Mouse (Mus musculus) heart, postnatal 0 days (tissue): ENCODE data around the gene Snx21. TPM values are rescaled to one million over a fixed set of nuclear protein-coding genes. Genes with fewer than 3 reads are reported as not detected.

Experiments used
- ATAC-seq: fragments of 200-750 bp; cut with Nextera tagmentation; 2 replicates; pipeline ENCODE4 v1.8.0; 2017; ENCODE audit warnings: low read depth, moderate number of reproducible peaks, moderate library complexity; ENCODE audit not compliant: insufficient read depth
- DNase-seq: peaks from one replicate; pipeline ENCODE4 v3.0.0-alpha.2; 2016; ENCODE audit warnings: low spot score
- H3K27ac ChIP-seq: fragments of 300-500 bp; sonication (generic); 2 replicates; pipeline ENCODE4 v1.5.1; 2014; ENCODE audit warnings: low read depth, mild to moderate bottlenecking
- H3K27me3 ChIP-seq: fragments of 300-500 bp; sonication (generic); 2 replicates; pipeline ENCODE4 v1.6.1; 2014; ENCODE audit warnings: low read length, mixed read lengths; ENCODE audit not compliant: control insufficient read depth, insufficient read depth
- H3K36me3 ChIP-seq: fragments of 300-500 bp; sonication (generic); replicated peaks from 2 replicates; pipeline ENCODE4 v1.6.1; 2014; ENCODE audit warnings: low read length, mixed read lengths; ENCODE audit not compliant: control insufficient read depth, insufficient read depth
- H3K4me1 ChIP-seq: fragments of 300-500 bp; sonication (generic); 2 replicates; pipeline ENCODE4 v1.6.1; 2014; ENCODE audit warnings: antibody characterized with exemption; ENCODE audit not compliant: control insufficient read depth, insufficient read depth
- H3K4me2 ChIP-seq: fragments of 300-500 bp; sonication (generic); 2 replicates; pipeline ENCODE4 v1.6.1; 2014; ENCODE audit warnings: low read depth, mild to moderate bottlenecking, low read length, moderate library complexity
- H3K4me3 ChIP-seq: fragments of 300-500 bp; sonication (generic); 2 replicates; pipeline ENCODE4 v1.5.1; 2014; ENCODE audit warnings: low read depth, low read length
- H3K9ac ChIP-seq: fragments of 300-500 bp; sonication (generic); replicated peaks from 2 replicates; pipeline ENCODE4 v1.6.1; 2014; ENCODE audit warnings: low read depth, low read length, mixed read lengths
- H3K9me3 ChIP-seq: fragments of 300-500 bp; sonication (generic); replicated peaks from 2 replicates; pipeline ENCODE4 v1.6.1; 2016; ENCODE audit warnings: low read length; ENCODE audit not compliant: control insufficient read depth
- CTCF ChIP-seq: IDR thresholded peaks from 2 replicates; pipeline ENCODE4 v1.5.1; 2016; ENCODE audit warnings: antibody characterized with exemption, control low read depth, low read depth
- EP300 ChIP-seq: IDR thresholded peaks from 2 replicates; pipeline ENCODE4 v1.6.1; 2016; ENCODE audit warnings: antibody characterized with exemption, low read depth
- WGBS: fragments of 180-500 bp; shearing (Covaris S2); extraction: QIAGEN DNeasy Blood & Tissue Kit; methylation state at CpG from one replicate; pipeline ENCODE4 v1.1.7; 2014; 5-methylcytosine and 5-hydroxymethylcytosine counted together
- polyA plus RNA-seq: library from polyadenylated mRNA; unstranded; fragments of >200 nt; fragmentation: Nextera tagmentation; extraction: Ambion mirVana; gene quantifications from 2 replicates; pipeline ENCODE4 v1.2.1, GENCODE M21; 2015
- total RNA-seq: library from RNA; depleted of rRNA; stranded (reverse); fragments of >200 nt; gene quantifications from 2 replicates; pipeline ENCODE4 v1.2.3, GENCODE M21; 2014; ENCODE audit warnings: low replicate concordance

Snx21 gene
- total and polyA plus RNA-seq, 2 experiments from 2014 or later = 29.8 to 46.4 TPM

DNA sequence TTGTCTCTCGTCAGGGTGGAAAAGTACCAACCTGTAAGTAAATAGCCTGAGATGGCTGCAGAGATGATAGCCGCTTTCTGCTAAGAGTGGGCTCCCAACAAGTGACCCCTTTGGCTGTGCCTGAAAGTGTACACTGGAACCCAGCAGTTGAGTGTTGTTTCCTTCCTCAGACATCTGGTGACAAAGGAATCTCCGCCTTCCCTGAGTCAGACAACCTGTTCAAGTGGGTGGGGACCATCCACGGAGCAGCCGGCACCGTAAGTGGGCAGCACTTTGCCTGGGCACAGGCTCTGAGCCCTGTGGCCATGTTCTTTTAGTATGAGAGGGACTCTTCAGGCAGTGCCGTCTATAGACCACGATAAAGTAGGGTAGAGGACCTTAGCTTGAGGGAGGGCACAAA lies 14.5 kb upstream of the Snx21 start:
- H3K9ac ChIP-seq = peak overlapping the region; percentile 35; the same call in 1 of the 2 replicates

GRCm38 (mm10) chr2:164773229-164773988 lies 12.2 kb upstream of the Snx21 start:
- H3K9me3 ChIP-seq = no peaks in the 10 kb centered on the region
- no peaks in the 10 kb centered on the region for H3K27me3 ChIP-seq
- H3K36me3 ChIP-seq = peaks cover 6% of the 10 kb centered on the region
- no peak overlapping the region for H3K4me3 ChIP-seq
- DNase-seq (no peak), ATAC-seq (no peak)
- no peak overlapping the region for H3K9ac ChIP-seq
- TF ChIP-seq EP300 (no peak), CTCF (no peak)
- no peak overlapping the region for H3K4me2 ChIP-seq
- no peak overlapping the region for H3K27ac ChIP-seq
- peaks cover 20% of the 10 kb centered on the region; the same call in 1 of the 2 replicates for H3K4me1 ChIP-seq
- WGBS = 75% methylated on average over 14 of the region's 14 CpGs

More for the DNA sequence above, 14.5 kb upstream of the Snx21 start:
- ATAC-seq = no peak
- peak overlapping the region; percentile 68 for H3K4me3 ChIP-seq
- no peaks in the 10 kb centered on the region for H3K9me3 ChIP-seq
- TF ChIP-seq CTCF (no peak), EP300 (no peak)
- 51% methylated on average over 8 of the region's 8 CpGs for WGBS
- peak overlapping the region; percentile 86 for H3K4me2 ChIP-seq
- DNase-seq = no peak
- peaks cover 27% of the 10 kb centered on the region for H3K36me3 ChIP-seq
- peaks cover 20% of the 10 kb centered on the region; the same call in 1 of the 2 replicates for H3K4me1 ChIP-seq
- H3K27me3 ChIP-seq = no peaks in the 10 kb centered on the region
- no peak overlapping the region for H3K27ac ChIP-seq

DNA sequence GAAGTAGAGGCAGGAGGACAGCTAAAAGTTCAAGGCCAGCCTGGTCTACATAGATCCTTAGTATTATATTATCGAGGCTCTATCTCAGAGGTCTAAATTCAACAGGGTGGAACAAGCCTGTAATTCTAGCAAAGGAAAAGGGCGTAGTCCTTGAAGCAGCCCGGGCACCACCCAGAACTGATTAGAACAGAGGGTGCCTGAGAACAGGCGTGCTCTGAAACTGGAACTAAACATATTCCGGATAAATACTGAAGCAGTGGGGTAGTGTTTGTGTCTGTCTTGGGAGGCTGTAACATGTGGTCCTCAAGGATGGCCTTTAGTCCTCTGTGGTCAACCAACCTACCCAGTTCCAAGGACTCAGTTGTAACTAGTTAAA lies 11.6 kb upstream of the Snx21 start:
- Histone ChIP-seq H3K9ac (no peak overlapping the region), H3K27ac (no peak overlapping the region), H3K4me2 (no peak overlapping the region), H3K36me3 (peaks cover 5% of the 10 kb centered on the region; the same call in 1 of the 2 replicates), H3K4me3 (no peak overlapping the region), H3K4me1 (peaks cover 20% of the 10 kb centered on the region; the same call in 1 of the 2 replicates), H3K27me3 (no peaks in the 10 kb centered on the region), H3K9me3 (no peaks in the 10 kb centered on the region)
- no peak for TF ChIP-seq EP300
- no peak for TF ChIP-seq CTCF
- DNase-seq (no peak), ATAC-seq (no peak)
- 65% methylated on average over 5 of the region's 5 CpGs for WGBS

GRCm38 (mm10) chr2:164776130-164776529 lies 9.5 kb upstream of the Snx21 start:
- H3K27me3 ChIP-seq = no peaks in the 10 kb centered on the region
- ATAC-seq (no peak), DNase-seq (no peak)
- 72% methylated on average over 6 of the region's 6 CpGs for WGBS
- H3K4me2 ChIP-seq = no peak overlapping the region
- no peaks in the 10 kb centered on the region for H3K9me3 ChIP-seq
- peaks cover 13% of the 10 kb centered on the region; the same call in 1 of the 2 replicates for H3K4me1 ChIP-seq
- H3K27ac ChIP-seq = no peak overlapping the region
- TF ChIP-seq EP300 = no peak
- TF ChIP-seq CTCF = no peak
- H3K4me3 ChIP-seq = no peak overlapping the region
- H3K36me3 ChIP-seq = peaks cover 5% of the 10 kb centered on the region; the same call in 1 of the 2 replicates
- no peak overlapping the region for H3K9ac ChIP-seq

- no peak overlapping the region for H3K9ac ChIP-seq
- TF ChIP-seq EP300 (no peak), CTCF (no peak)
- peaks cover 6% of the 10 kb centered on the region; the same call in 1 of the 2 replicates for H3K4me1 ChIP-seq
- H3K4me2 ChIP-seq = no peak overlapping the region
- H3K36me3 ChIP-seq = peaks cover 5% of the 10 kb centered on the region; the same call in 1 of the 2 replicates
- WGBS = 64% methylated on average over 17 of the region's 17 CpGs
- ATAC-seq (no peak), DNase-seq (no peak)
- no peak overlapping the region for H3K4me3 ChIP-seq
- no peaks in the 10 kb centered on the region for H3K27me3 ChIP-seq
- H3K27ac ChIP-seq = no peak overlapping the region
- H3K9me3 ChIP-seq = no peaks in the 10 kb centered on the region
Measured at GRCm38 (mm10) chr2:164776801-164777200, 8.8 kb upstream of the Snx21 start.
